ENCODE assay signal across 29 mouse cellular contexts in the genomic region with DNA sequence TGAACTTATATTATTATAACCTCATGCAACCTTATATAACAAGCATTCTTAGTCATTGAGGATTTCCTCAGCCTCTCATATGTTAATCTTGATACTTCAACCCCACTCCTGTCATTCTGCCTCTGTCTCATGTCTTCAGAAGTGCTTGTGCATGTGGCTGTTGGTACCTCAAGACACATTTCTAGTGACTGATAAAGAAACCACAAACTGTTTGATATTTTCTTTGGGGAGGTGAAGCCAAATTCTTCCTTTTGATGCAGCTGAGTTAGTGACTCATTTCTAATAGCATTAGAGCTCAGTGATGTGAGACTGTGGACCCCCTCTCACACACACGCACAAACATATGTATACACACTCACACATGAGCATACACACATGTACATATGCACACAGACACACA. TPM values are rescaled to one million over a fixed set of nuclear protein-coding genes. Genes with fewer than 3 reads are reported as not detected.
DNase-seq lines count a peak whose midpoint lies in the region; ATAC-seq and TF ChIP-seq lines count a peak whose summit lies in the region.
"Had no signal": no experiment of that assay in that cellular context is flagged by ENCODE, and none has a peak within 500 bp of the region (broad histone marks: within the 10 kb centered on the region; RNA-seq: fewer than 3 reads in every experiment).

No protein-coding gene starts in this region.

- H3K27ac ChIP-seq in liver, embryonic 16.5 days (ENCODE audit: low read length) = no peak overlapping the region
- H3K27ac ChIP-seq in hindbrain, postnatal 0 days = no peak overlapping the region
- H3K27ac ChIP-seq in embryonic facial prominence, embryonic 10.5 days (replicated peaks) = no peak overlapping the region
- H3K27ac ChIP-seq: heart, embryonic 15.5 days; hindbrain, embryonic 13.5 days; intestine, embryonic 15.5 days; layer of hippocampus, adult 2 months; limb, embryonic 12.5 days; midbrain, embryonic 10.5 days had no signal

- no peak overlapping the region for H3K4me3 ChIP-seq in G1E (ENCODE audit: low read depth, low read length)
- no peak overlapping the region for H3K4me3 ChIP-seq in liver, embryonic 16.5 days (ENCODE audit: low read depth, low read length)
- H3K4me3 ChIP-seq in hindbrain, postnatal 0 days (ENCODE audit: low read length) = no peak overlapping the region
- no peak overlapping the region for H3K4me3 ChIP-seq in embryonic facial prominence, embryonic 10.5 days
- H3K4me3 ChIP-seq: heart, embryonic 15.5 days; hindbrain, embryonic 13.5 days; intestine, embryonic 15.5 days; layer of hippocampus, adult 2 months; limb, embryonic 12.5 days; midbrain, embryonic 10.5 days had no signal

- no peaks in the 10 kb centered on the region for H3K9me3 ChIP-seq in G1E (replicated peaks)
- no peaks in the 10 kb centered on the region for H3K9me3 ChIP-seq in liver, embryonic 16.5 days (replicated peaks; ENCODE audit: control insufficient read depth, low read length)
- H3K9me3 ChIP-seq in hindbrain, postnatal 0 days (ENCODE audit: low read length) = no peaks in the 10 kb centered on the region
- H3K9me3 ChIP-seq in embryonic facial prominence, embryonic 10.5 days = no peaks in the 10 kb centered on the region
- H3K9me3 ChIP-seq: heart, embryonic 15.5 days; hindbrain, embryonic 13.5 days; intestine, embryonic 15.5 days; limb, embryonic 12.5 days; midbrain, embryonic 10.5 days had no signal

- H3K9ac ChIP-seq in liver, embryonic 16.5 days (ENCODE audit: low read depth, low read length) = no peak overlapping the region
- no peak overlapping the region for H3K9ac ChIP-seq in hindbrain, postnatal 0 days (replicated peaks; ENCODE audit: low read length)
- H3K9ac ChIP-seq: heart, embryonic 15.5 days; hindbrain, embryonic 13.5 days; intestine, embryonic 15.5 days; limb, embryonic 12.5 days; lung, embryonic 14.5 days had no signal

- peaks cover 84% of the 10 kb centered on the region for H3K4me1 ChIP-seq in G1E (ENCODE audit: insufficient read depth, low read depth, low read length)
- H3K4me1 ChIP-seq in liver, embryonic 16.5 days (ENCODE audit: control insufficient read depth, low read depth, low read length) = no peaks in the 10 kb centered on the region; the same call in 1 of the 2 replicates
- no peaks in the 10 kb centered on the region for H3K4me1 ChIP-seq in hindbrain, postnatal 0 days (ENCODE audit: insufficient read depth, low read length)
- no peaks in the 10 kb centered on the region for H3K4me1 ChIP-seq in embryonic facial prominence, embryonic 10.5 days
- H3K4me1 ChIP-seq: heart, embryonic 15.5 days; hindbrain, embryonic 13.5 days; intestine, embryonic 15.5 days; limb, embryonic 12.5 days; midbrain, embryonic 10.5 days had no signal

- no peak for TF ChIP-seq CTCF in G1E (IDR thresholded peaks at IDR 0.05; ENCODE audit: low read depth, low read length)
- TF ChIP-seq CTCF in hindbrain, postnatal 0 days (IDR thresholded peaks at IDR 0.05; ENCODE audit: low read depth) = no peak

- 60% methylated on average over 1 of the region's 1 CpGs for WGBS in liver, embryonic 16.5 days (ENCODE audit: insufficient replicate concordance)
- 93% methylated on average over 1 of the region's 1 CpGs for WGBS in hindbrain, postnatal 0 days
- 89% methylated on average over 1 of the region's 1 CpGs for WGBS in embryonic facial prominence, embryonic 10.5 days

- no peak overlapping the region for H3K4me2 ChIP-seq in liver, embryonic 16.5 days (ENCODE audit: low read depth, low read length)
- H3K4me2 ChIP-seq in hindbrain, postnatal 0 days (ENCODE audit: low read depth, low read length) = no peak overlapping the region
- H3K4me2 ChIP-seq: heart, embryonic 15.5 days; hindbrain, embryonic 13.5 days; intestine, embryonic 15.5 days; limb, embryonic 12.5 days; lung, embryonic 14.5 days had no signal

- H3K36me3 ChIP-seq in G1E (replicated peaks) = no peaks in the 10 kb centered on the region
- H3K36me3 ChIP-seq in liver, embryonic 16.5 days (ENCODE audit: control insufficient read depth, insufficient read depth) = no peaks in the 10 kb centered on the region
- no peaks in the 10 kb centered on the region for H3K36me3 ChIP-seq in hindbrain, postnatal 0 days (ENCODE audit: insufficient read depth, low read length)
- H3K36me3 ChIP-seq in embryonic facial prominence, embryonic 10.5 days (replicated peaks) = no peaks in the 10 kb centered on the region
- H3K36me3 ChIP-seq: heart, embryonic 15.5 days; hindbrain, embryonic 13.5 days; intestine, embryonic 15.5 days; limb, embryonic 12.5 days; midbrain, embryonic 10.5 days had no signal

- ATAC-seq in G1E (ENCODE audit: extremely low read depth, insufficient number of reproducible peaks, low FRiP score, poor library complexity, severe bottlenecking) = peak; percentile 78
- 0 out of 2 replicates have a peak, but pooled peaks have one; percentile 19 for ATAC-seq in liver, embryonic 16.5 days (ENCODE audit: low read depth)
- no peak for ATAC-seq in hindbrain, postnatal 0 days
- ATAC-seq: intestine, embryonic 15.5 days; midbrain, embryonic 16.5 days had no signal

- no peaks in the 10 kb centered on the region for H3K27me3 ChIP-seq in G1E (ENCODE audit: insufficient read depth, low read length)
- H3K27me3 ChIP-seq in liver, embryonic 16.5 days (ENCODE audit: control insufficient read depth, insufficient read depth, low read depth, low read length) = no peaks in the 10 kb centered on the region
- no peaks in the 10 kb centered on the region for H3K27me3 ChIP-seq in hindbrain, postnatal 0 days (ENCODE audit: insufficient read depth, low read length)
- no peaks in the 10 kb centered on the region for H3K27me3 ChIP-seq in embryonic facial prominence, embryonic 10.5 days (replicated peaks; ENCODE audit: low read depth, poor library complexity, severe bottlenecking)
- H3K27me3 ChIP-seq: heart, embryonic 15.5 days; hindbrain, embryonic 13.5 days; intestine, embryonic 15.5 days had no signal

- peak; percentile 62 for DNase-seq in CD4-positive helper T cell, adult 2 months (ENCODE audit: low read depth, low spot score)
- DNase-seq in G1E (ENCODE audit: low spot score) = peak; percentile 35
- DNase-seq in induced T-regulatory cell, adult 2 months (ENCODE audit: low read depth) = peak; percentile 54
- DNase-seq in lung, adult 18-20 months = no peak
- DNase-seq in hindbrain, postnatal 0 days (ENCODE audit: low spot score) = no peak
- no peak for DNase-seq in cerebellum, adult 18-20 months
- no peak for DNase-seq in embryonic facial prominence, embryonic 10.5 days (ENCODE audit: low spot score)
- DNase-seq: adrenal gland, postnatal 10 days; B cell, adult 2 months; cerebellum, adult 8-10 months; heart, postnatal 36 days; kidney, adult 9 months; kidney, postnatal 14 days; lung, embryonic 14.5 days; thymus, postnatal 25 days had no signal

RNA-seq across cellular contexts. Expression of gene Cd70, which starts 17.8 kb away (rescaled TPM):
- total RNA-seq in G1E (2014; fragmentation: Nextera tagmentation) (not detected in 2 replicates), G1E (2017) (not detected in 2 replicates)
- polyA plus RNA-seq in G1E (2012) = not detected in 2 replicates
- not detected in 2 replicates for polyA plus RNA-seq in liver, embryonic 16.5 days (2015; fragmentation: Nextera tagmentation; extraction: Ambion mirVana)
- 1.0 and 3.7 TPM in 2 replicates for total RNA-seq in hindbrain, postnatal 0 days (2014; rRNA removed)
- 2.0 and 2.1 TPM in 2 replicates for polyA plus RNA-seq in hindbrain, postnatal 0 days (2015; fragmentation: Nextera tagmentation; extraction: Ambion mirVana)
- polyA plus RNA-seq in embryonic facial prominence, embryonic 10.5 days (2016; fragmentation: Nextera tagmentation; extraction: Ambion mirVana) = not detected in 2 replicates
- total RNA-seq: adrenal gland, postnatal 10 days; gastrocnemius, postnatal 4 days; heart, adult 8-10 months; heart, postnatal 36 days; layer of hippocampus, adult 2 months; left cerebral cortex, postnatal 10 days had no signal
- polyA plus RNA-seq: embryonic facial prominence, embryonic 11.5 days; forebrain, embryonic 11.5 days; heart, embryonic 15.5 days; limb, embryonic 12.5 days; lung, embryonic 14.5 days; midbrain, embryonic 10.5 days; stomach, embryonic 14.5 days had no signal

RNA-seq across cellular contexts. Expression of gene Tnfsf9, which starts 26.7 kb away (rescaled TPM):
- total RNA-seq in G1E (2014; fragmentation: Nextera tagmentation) (2.3 and 4.4 TPM in 2 replicates), G1E (2017) (9.0 and 10.4 TPM in 2 replicates)
- polyA plus RNA-seq in G1E (2012) = 6.6 and 9.2 TPM in 2 replicates
- 0.48 and 0.67 TPM in 2 replicates for polyA plus RNA-seq in liver, embryonic 16.5 days (2015; fragmentation: Nextera tagmentation; extraction: Ambion mirVana)
- total RNA-seq in hindbrain, postnatal 0 days (2014; rRNA removed) = 3.1 and 8.1 TPM in 2 replicates
- 4.3 and 4.7 TPM in 2 replicates for polyA plus RNA-seq in hindbrain, postnatal 0 days (2015; fragmentation: Nextera tagmentation; extraction: Ambion mirVana)
- 8.0 and 8.8 TPM in 2 replicates for polyA plus RNA-seq in embryonic facial prominence, embryonic 10.5 days (2016; fragmentation: Nextera tagmentation; extraction: Ambion mirVana)

RNA-seq across cellular contexts. Expression of gene Tubb4a, which starts 44.2 kb away (rescaled TPM):
- total RNA-seq in G1E (2014; fragmentation: Nextera tagmentation) (4.2 and 4.3 TPM in 2 replicates), G1E (2017) (0.38 and 0.46 TPM in 2 replicates)
- 0.37 and 0.51 TPM in 2 replicates for polyA plus RNA-seq in G1E (2012)
- 0.36 and 0.60 TPM in 2 replicates for polyA plus RNA-seq in liver, embryonic 16.5 days (2015; fragmentation: Nextera tagmentation; extraction: Ambion mirVana)
- total RNA-seq in hindbrain, postnatal 0 days (2014; rRNA removed) = 201 and 209 TPM in 2 replicates
- 295 and 346 TPM in 2 replicates for polyA plus RNA-seq in hindbrain, postnatal 0 days (2015; fragmentation: Nextera tagmentation; extraction: Ambion mirVana)
- 34.4 and 35.5 TPM in 2 replicates for polyA plus RNA-seq in embryonic facial prominence, embryonic 10.5 days (2016; fragmentation: Nextera tagmentation; extraction: Ambion mirVana)

RNA-seq across cellular contexts. Expression of gene Dennd1c, which starts 53.5 kb away (rescaled TPM):
- 25.8 and 39.7 TPM in 2 replicates for total RNA-seq in G1E (2014; fragmentation: Nextera tagmentation)
- 13.4 and 14.3 TPM in 2 replicates for total RNA-seq in G1E (2017)
- polyA plus RNA-seq in G1E (2012) = 23.3 and 24.6 TPM in 2 replicates
- 4.0 and 4.3 TPM in 2 replicates for polyA plus RNA-seq in liver, embryonic 16.5 days (2015; fragmentation: Nextera tagmentation; extraction: Ambion mirVana)
- 1.5 and 3.8 TPM in 2 replicates for total RNA-seq in hindbrain, postnatal 0 days (2014; rRNA removed)
- 2.8 and 3.0 TPM in 2 replicates for polyA plus RNA-seq in hindbrain, postnatal 0 days (2015; fragmentation: Nextera tagmentation; extraction: Ambion mirVana)
- 2.0 and 2.8 TPM in 2 replicates for polyA plus RNA-seq in embryonic facial prominence, embryonic 10.5 days (2016; fragmentation: Nextera tagmentation; extraction: Ambion mirVana)

Comparison
In these comparisons a context has a peak if more than half of its experiments do, and no peak if none do; other contexts are left out.
1. DNase-seq: peak in CD4-positive helper T cell, adult 2 months (single experiment), G1E (single experiment) and induced T-regulatory cell, adult 2 months (single experiment); none in lung, adult 18-20 months (0 of 2), hindbrain, postnatal 0 days (single experiment), cerebellum, adult 18-20 months (0 of 2) and embryonic facial prominence, embryonic 10.5 days (single experiment).
2. RNA of gene Tubb4a, which starts 44.2 kb away (polyA plus RNA-seq): 295 to 346 TPM in hindbrain, postnatal 0 days and 34.4 to 35.5 TPM in embryonic facial prominence, embryonic 10.5 days; 0.36 to 0.60 TPM in liver, embryonic 16.5 days and 0.37 to 0.51 TPM in G1E; every median in the first group is over 10 times any median in the second.